Mouse (Mus musculus) adrenal gland, postnatal 25 days (tissue): Measurements from ENCODE around the gene Fgfr2. TPM values are rescaled to one million over a fixed set of nuclear protein-coding genes. Genes with fewer than 3 reads are reported as not detected.

Experiments used
- DNase-seq: peaks from one replicate; pipeline ENCODE4 v3.0.0; 2021; ENCODE audit warnings: mixed read lengths
- total RNA-seq: library from RNA; stranded (reverse); gene quantifications from 2 replicates; pipeline ENCODE4 v1.2.3, GENCODE M21; 2021

Fgfr2 gene
- total RNA-seq, 1 experiment from 2014 or later = 186 TPM

- DNase-seq = no peak
Measured at GRCm38 (mm10) chr7:132714236-132714923, 408.8 kb downstream of the Fgfr2 start.

- DNase-seq = no peak
Measured at GRCm38 (mm10) chr7:132713483-132714126, 409.5 kb downstream of the Fgfr2 start.

- no peak for DNase-seq
Measured at GRCm38 (mm10) chr7:132712956-132713355, 410.2 kb downstream of the Fgfr2 start.

GRCm38 (mm10) chr7:132712044-132712708, 411.0 kb downstream of the Fgfr2 start:
- no peak for DNase-seq

- no peak for DNase-seq
Measured at GRCm38 (mm10) chr7:132711579-132711978, 411.6 kb downstream of the Fgfr2 start.

GRCm38 (mm10) chr7:132705130-132705529, 418.0 kb downstream of the Fgfr2 start:
- DNase-seq = peak; percentile 45

DNA sequence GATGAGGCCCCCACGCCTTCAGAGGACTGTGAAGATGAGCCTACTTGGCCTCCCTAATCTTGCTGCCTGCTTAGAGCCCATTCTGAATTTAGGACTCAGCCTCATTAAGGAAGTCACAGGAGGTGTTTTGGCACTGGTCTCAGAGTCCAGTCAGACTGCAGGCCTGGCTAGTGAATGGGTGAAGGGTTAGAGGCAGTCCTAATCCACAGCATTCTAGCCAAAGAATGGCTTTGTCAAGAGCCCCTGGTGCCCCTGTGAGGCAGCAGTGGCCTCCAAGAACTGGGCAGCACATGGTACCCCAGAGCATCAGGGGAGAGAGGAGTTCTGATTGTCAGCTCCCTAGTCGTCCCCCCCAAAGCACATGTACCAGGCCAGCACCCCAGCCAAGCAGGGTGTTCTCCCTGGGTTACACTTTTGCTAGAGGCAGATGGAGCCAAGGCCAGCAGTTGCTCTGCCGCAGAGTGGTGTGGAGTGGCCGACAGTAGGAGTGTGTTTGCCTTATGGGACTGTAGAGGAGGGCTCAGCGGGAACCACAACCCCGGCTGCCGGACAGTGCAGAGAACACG, 418.8 kb downstream of the Fgfr2 start:
- no peak for DNase-seq

DNA sequence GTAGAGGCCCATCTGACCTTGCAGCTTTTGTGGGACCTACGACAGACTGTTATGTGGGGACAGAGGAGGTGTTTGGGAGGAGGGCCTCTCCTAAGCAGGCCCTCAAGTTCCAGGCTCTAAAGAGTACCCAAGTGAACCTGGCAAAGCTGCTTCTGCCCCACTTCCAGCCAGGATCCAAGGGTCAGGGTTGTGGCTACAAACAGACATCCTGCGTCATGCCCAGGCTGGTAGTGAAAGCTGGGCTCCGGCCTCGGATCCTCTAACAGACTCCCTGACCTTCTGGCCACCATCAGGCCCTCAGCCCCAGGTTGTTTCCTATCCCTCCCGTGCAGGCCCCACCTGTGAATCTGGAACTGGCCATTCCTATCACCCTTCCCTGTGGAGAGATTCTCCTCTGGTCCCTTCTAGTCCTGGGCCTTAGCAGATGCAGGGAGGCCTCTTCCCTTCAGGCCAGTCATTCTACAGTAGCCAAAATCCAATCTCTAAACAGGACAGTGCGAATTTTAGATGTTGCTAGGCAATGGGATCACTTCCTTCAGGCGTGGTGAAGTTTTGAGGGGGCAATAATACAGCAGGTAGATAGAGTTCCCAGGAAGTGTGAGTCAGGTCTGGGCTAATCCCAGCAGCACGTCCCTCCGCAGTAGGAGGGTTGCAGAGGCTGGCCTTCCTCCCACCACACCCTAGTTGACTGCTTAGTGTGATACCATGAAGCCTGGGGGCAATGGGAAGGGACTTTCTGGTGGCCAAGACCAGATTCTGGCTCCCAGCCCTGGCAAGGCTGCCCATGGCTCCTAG, 419.4 kb downstream of the Fgfr2 start:
- no peak for DNase-seq

GRCm38 (mm10) chr7:132702492-132703070, 420.6 kb downstream of the Fgfr2 start:
- DNase-seq = no peak

- no peak for DNase-seq
Measured at GRCm38 (mm10) chr7:132702024-132702423, 421.1 kb downstream of the Fgfr2 start.

DNA sequence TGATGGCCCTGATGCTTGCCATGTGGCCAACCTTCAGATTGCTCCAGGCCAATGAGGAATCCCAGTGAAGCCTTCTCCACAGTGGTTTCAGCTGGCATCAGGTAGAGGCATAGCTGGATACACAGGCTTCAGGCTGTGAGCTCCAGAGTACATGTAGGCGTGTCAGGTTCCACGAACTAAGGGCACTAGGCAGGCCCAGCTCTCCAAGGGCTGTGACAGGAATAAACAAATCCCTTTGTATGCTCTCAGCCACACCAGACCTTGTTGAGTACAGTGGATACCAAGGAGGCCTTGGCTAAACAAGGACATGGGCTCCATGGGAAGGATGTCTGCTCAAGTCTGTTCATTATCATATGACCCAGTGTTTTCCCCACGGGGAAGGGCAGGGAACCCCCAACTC, 421.7 kb downstream of the Fgfr2 start:
- no peak for DNase-seq

DNA sequence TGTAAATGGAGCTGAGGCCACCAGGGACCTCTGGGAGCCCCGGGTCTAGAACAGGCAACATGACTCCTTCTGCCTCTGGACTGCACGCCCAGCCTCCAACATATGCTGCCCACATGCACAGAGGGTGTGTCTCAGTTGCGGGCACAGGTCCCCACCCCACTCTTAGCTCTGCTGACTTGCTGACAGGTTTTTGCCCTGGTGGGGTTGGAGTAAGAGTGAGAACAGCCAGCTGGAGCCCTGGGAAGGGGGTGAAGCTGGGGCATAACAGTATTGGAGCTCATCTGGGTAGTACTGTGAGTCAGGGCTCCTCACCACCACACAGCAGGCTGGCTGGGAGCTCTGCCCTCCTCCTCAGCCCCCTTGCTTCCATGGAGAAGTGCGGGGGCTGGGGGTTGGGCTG, 423.0 kb downstream of the Fgfr2 start:
- no peak for DNase-seq

DNA sequence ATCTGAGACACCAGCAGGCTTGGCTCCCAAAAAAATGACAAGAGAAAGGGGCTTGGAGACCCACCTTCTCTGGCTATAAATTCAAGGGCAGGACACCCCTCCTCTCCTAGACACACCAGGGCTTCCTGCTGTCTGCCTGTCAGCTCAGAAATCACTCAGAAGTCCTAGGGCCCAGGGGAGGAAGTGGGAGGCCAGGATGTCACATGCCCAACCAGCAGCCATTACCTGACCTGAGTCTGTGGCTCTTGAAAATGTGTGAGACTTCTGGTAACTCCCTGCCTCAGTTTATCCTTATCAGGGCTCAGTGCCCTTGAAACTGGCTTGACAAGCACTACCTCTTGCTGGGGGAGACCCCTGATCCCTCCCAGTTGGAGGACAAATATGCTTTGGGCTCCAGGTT, 423.5 kb downstream of the Fgfr2 start:
- DNase-seq = no peak

GRCm38 (mm10) chr7:132699165-132699564, 424.0 kb downstream of the Fgfr2 start:
- DNase-seq = no peak

DNA sequence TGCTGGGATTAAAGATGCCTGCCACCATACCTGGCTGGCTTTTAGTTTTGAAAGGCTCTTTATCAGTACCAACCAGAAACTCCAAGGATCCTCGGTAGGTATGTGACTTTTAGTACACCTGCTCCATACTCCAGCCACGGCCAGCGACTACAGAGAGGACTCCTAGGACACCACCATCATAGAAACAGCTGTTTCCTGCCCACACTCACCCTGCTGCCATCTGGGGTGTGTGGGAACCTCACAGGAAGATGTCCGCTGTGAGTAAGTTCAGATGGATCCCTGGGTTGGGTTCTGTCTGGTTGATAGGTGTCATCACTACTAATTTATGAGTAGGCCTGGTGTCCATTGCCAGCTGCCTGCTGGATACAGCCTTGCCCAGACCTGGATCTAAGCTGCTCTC, 424.4 kb downstream of the Fgfr2 start:
- DNase-seq = no peak

DNA sequence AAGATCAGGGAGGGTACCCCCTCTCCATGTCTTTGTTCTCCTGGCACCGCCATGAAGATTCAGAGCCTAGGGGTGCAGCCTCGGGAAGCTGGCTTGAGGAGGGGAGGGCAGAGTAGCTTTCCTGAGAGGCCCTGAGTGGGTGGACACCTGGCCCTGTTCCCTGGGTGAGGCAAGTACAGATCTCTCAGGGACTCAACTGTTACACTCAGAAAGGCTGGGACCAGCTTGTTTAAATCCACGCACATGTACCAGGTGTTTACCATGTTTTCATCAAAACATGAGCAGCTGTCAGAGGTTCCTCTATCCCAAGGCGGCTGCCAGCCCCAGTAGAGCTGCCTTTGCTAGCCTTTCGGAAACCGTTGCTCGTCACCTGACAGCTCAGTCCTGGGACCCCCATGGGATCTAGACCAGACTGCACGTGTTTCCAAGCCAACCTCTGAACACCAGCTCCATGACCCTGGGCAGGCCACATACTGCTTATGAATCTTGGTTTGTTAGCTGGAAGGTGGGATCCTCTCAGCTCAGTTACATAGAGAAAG, 425.8 kb downstream of the Fgfr2 start:
- DNase-seq = no peak

DNA sequence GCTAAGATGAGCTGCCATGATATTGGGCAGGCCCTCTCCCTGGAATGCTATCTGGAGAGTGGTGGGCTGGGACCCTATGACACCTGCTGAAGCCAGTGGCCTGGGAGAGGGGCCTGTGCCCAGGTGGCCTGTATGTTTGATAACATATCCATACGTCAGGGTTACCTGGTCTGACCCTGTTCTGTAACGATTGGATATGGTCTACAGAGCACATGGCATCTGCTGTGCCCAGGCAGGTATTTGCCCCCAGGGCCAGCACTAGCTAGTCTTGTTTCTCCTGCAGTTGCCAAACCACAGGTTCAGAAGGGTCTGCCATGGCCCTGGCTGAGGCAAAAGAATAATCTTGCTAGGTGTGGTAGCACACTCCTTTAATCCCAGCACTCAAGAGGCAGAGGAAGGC, 429.6 kb downstream of the Fgfr2 start:
- no peak for DNase-seq

GRCm38 (mm10) chr7:132692719-132693118, 430.4 kb downstream of the Fgfr2 start:
- DNase-seq = peak; percentile 38

- no peak for DNase-seq
Measured at GRCm38 (mm10) chr7:132690716-132691472, 432.3 kb downstream of the Fgfr2 start.

- no peak for DNase-seq
Measured at GRCm38 (mm10) chr7:132689722-132690121, 433.4 kb downstream of the Fgfr2 start.

- DNase-seq = no peak
Measured at GRCm38 (mm10) chr7:132688721-132689120, 434.4 kb downstream of the Fgfr2 start.
